Mouse (Mus musculus) thymus, adult 2 months (tissue): ENCODE measurements around the gene Rrp1.

Experiments used
- CTCF ChIP-seq: fragments of 200-500 bp; IDR thresholded peaks from 2 replicates; pipeline ENCODE4 v1.5.1; 2012; ENCODE audit warnings: mild to moderate bottlenecking, control low read depth, low read length, moderate library complexity, borderline replicate concordance; ENCODE audit not compliant: control insufficient read depth, poor library complexity, insufficient read depth; ENCODE audit errors: extremely low read depth
- POLR2A ChIP-seq: fragments of 200-500 bp; IDR thresholded peaks from 2 replicates; pipeline ENCODE4 v1.6.1; 2012; ENCODE audit warnings: mild to moderate bottlenecking, low read length, control low read depth, moderate library complexity; ENCODE audit not compliant: control insufficient read depth, poor library complexity, insufficient read depth; ENCODE audit errors: extremely low read depth

GRCm38 (mm10) chr10:78401127-78401526 is 11.7 kb downstream of the Rrp1 start:
- TF ChIP-seq CTCF (no peak), POLR2A (no peak)
